Comparison of ENCODE assay signal across 10 mouse cellular contexts in the genomic region with DNA sequence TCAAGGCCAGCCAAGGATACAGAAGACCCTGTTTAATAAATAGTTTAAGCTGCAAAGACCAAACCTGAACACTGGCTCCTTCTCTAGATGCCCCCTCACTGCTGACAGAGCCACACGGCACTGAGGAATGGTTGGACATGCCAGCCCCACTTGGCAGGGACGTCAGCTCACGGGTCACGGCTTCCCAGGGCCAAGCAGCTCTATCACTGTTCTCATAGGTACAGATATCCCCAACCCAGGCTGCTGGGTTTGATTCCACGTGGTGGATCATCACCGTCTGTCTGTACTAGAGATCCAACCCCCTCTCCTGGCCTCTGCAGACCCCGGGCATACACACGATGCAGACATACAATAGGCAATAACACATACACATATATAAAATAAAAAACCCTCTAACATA. TPM values are rescaled to one million over a fixed set of nuclear protein-coding genes. Genes with fewer than 3 reads are reported as not detected.
"Had no signal": no experiment of that assay in that cellular context is flagged by ENCODE, and none has a peak within 500 bp of the region (broad histone marks: within the 10 kb centered on the region; RNA-seq: fewer than 3 reads in every experiment).

No protein-coding gene starts in this region.

- H3K9me3 ChIP-seq: midbrain, embryonic 10.5 days; midbrain, embryonic 12.5 days; neural tube, embryonic 13.5 days; neural tube, embryonic 15.5 days; stomach, embryonic 15.5 days had no signal

- H3K27ac ChIP-seq: midbrain, embryonic 10.5 days; midbrain, embryonic 12.5 days; neural tube, embryonic 13.5 days; neural tube, embryonic 15.5 days; stomach, embryonic 15.5 days; stomach, postnatal 0 days had no signal

- H3K4me2 ChIP-seq: lung, embryonic 14.5 days; midbrain, embryonic 12.5 days; neural tube, embryonic 13.5 days; neural tube, embryonic 15.5 days; stomach, embryonic 15.5 days had no signal

- ATAC-seq: midbrain, embryonic 16.5 days had no signal

- H3K9ac ChIP-seq: lung, embryonic 14.5 days; midbrain, embryonic 12.5 days; neural tube, embryonic 13.5 days; neural tube, embryonic 15.5 days; stomach, embryonic 15.5 days had no signal

- H3K4me1 ChIP-seq: midbrain, embryonic 10.5 days; midbrain, embryonic 12.5 days; neural tube, embryonic 13.5 days; neural tube, embryonic 15.5 days; stomach, embryonic 15.5 days had no signal

- H3K36me3 ChIP-seq: neural tube, embryonic 13.5 days; neural tube, embryonic 15.5 days had no signal

- H3K27me3 ChIP-seq: midbrain, embryonic 12.5 days; neural tube, embryonic 13.5 days; neural tube, embryonic 15.5 days; stomach, embryonic 15.5 days had no signal

- H3K4me3 ChIP-seq: midbrain, embryonic 10.5 days; midbrain, embryonic 12.5 days; myocyte; neural tube, embryonic 13.5 days; neural tube, embryonic 15.5 days; stomach, embryonic 15.5 days had no signal

RNA-seq across cellular contexts. Expression of a gene that starts 41.8 kb away (rescaled TPM):
- total RNA-seq: megakaryocyte, adult 5-6 weeks had no signal
